Mouse (Mus musculus) stomach, embryonic 15.5 days (tissue): ENCODE results near the gene Ggnbp2. TPM values are rescaled to one million over a fixed set of nuclear protein-coding genes. Genes with fewer than 3 reads are reported as not detected.

Experiments
- ATAC-seq: fragments of 200-750 bp; cut with Nextera tagmentation; 2 replicates; pipeline ENCODE4 v1.8.0; 2017; ENCODE audit warnings: low read depth, moderate number of reproducible peaks, moderate TSS enrichment; ENCODE audit not compliant: insufficient read depth, low FRiP score
- H3K27ac ChIP-seq: fragments of 300-500 bp; sonication (generic); 2 replicates; pipeline ENCODE4 v1.5.1; 2015; ENCODE audit warnings: mild to moderate bottlenecking, inconsistent platforms
- H3K27me3 ChIP-seq: fragments of 300-500 bp; sonication (generic); replicated peaks from 2 replicates; pipeline ENCODE4 v1.6.1; 2015; ENCODE audit warnings: inconsistent platforms
- H3K36me3 ChIP-seq: fragments of 300-500 bp; sonication (generic); 2 replicates; pipeline ENCODE4 v1.6.1; 2015; ENCODE audit warnings: inconsistent platforms
- H3K4me1 ChIP-seq: fragments of 300-500 bp; sonication (generic); 2 replicates; pipeline ENCODE4 v1.6.1; 2015; ENCODE audit warnings: inconsistent platforms
- H3K4me2 ChIP-seq: fragments of 300-500 bp; sonication (generic); 2 replicates; pipeline ENCODE4 v1.6.1; 2015; ENCODE audit warnings: mild to moderate bottlenecking, inconsistent platforms
- H3K4me3 ChIP-seq: fragments of 300-500 bp; sonication (generic); replicated peaks from 2 replicates; pipeline ENCODE4 v1.5.1; 2015; ENCODE audit warnings: inconsistent platforms
- H3K9ac ChIP-seq: fragments of 300-500 bp; sonication (generic); 2 replicates; pipeline ENCODE4 v1.6.1; 2015; ENCODE audit warnings: inconsistent platforms
- H3K9me3 ChIP-seq: fragments of 300-500 bp; sonication (generic); 2 replicates; pipeline ENCODE4 v1.6.1; 2016; ENCODE audit warnings: inconsistent platforms
- WGBS: fragments of 180-500 bp; shearing (Covaris S2); methylation state at CpG from one replicate; pipeline ENCODE4 v1.1.7; 2015; 5-methylcytosine and 5-hydroxymethylcytosine counted together
- microRNA-seq: library from miRNA; unstranded; fragments of <30 nt; microRNA quantifications from one replicate; pipeline ENCODE4, GENCODE M21; 2016
- polyA plus RNA-seq: library from polyadenylated mRNA; unstranded; fragments of >200 nt; fragmentation: Nextera tagmentation; extraction: Ambion mirVana; gene quantifications from 2 replicates; pipeline ENCODE4 v1.2.1, GENCODE M21; 2015

Ggnbp2 gene
- polyA plus RNA-seq, 1 experiment from 2014 or later: 76.7 TPM

DNA sequence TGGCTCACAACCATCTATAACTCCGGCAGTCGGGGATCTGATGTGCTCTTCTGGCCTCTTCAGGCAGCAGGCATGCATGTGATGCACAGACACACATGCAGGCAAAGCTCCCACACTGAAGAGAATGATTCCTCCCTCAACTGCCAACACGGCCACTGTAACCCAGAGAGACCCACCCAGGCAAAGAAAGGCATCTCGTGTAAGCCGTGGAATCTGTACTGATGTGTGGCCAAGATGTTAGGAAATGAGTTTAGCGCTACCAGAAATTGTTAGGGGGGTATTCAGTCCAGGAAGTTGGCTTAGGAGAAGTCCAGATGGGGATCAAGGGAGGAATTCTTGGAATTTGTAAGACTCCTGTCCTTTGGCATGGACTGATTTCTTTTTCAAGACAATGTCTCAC lies 80.2 kb downstream of the Ggnbp2 start:
- H3K36me3 ChIP-seq: no peaks in the 10 kb centered on the region
- H3K9me3 ChIP-seq: no peaks in the 10 kb centered on the region
- no peak for ATAC-seq
- H3K27ac ChIP-seq: no peak overlapping the region
- no peaks in the 10 kb centered on the region for H3K4me1 ChIP-seq
- WGBS: 60% methylated on average over 6 of the region's 6 CpGs
- H3K4me3 ChIP-seq: no peak overlapping the region
- H3K27me3 ChIP-seq: no peaks in the 10 kb centered on the region
- no peak overlapping the region for H3K4me2 ChIP-seq
- no peak overlapping the region for H3K9ac ChIP-seq

Small RNAs within 50 kb of the gene (microRNA-seq; reads per million reads assigned to microRNA genes)
- not detected for gene Gm23564

Other genes starting within 250 kb of the Ggnbp2 start
- gene Mrm1, start 51.3 kb downstream of the Ggnbp2 start, polyA plus RNA-seq: 14.5 and 15.5 TPM in 2 replicates
- 32.0 and 38.2 TPM in 2 replicates for gene Dhrs11, start 41.8 kb downstream of the Ggnbp2 start, polyA plus RNA-seq
- gene Myo19, start 9.3 kb upstream of the Ggnbp2 start, polyA plus RNA-seq: 6.8 and 7.8 TPM in 2 replicates
- gene Pigw, start 9.5 kb upstream of the Ggnbp2 start, polyA plus RNA-seq: 2.9 and 3.5 TPM in 2 replicates
- 52.9 and 56.9 TPM in 2 replicates for gene Znhit3, start 45.5 kb upstream of the Ggnbp2 start, polyA plus RNA-seq
- gene Car4, start 87.0 kb upstream of the Ggnbp2 start, polyA plus RNA-seq: 0.49 and 0.51 TPM in 2 replicates